Mouse (Mus musculus): ENCODE data around the gene Ntf5. TPM values are rescaled to one million over a fixed set of nuclear protein-coding genes. Genes with fewer than 3 reads are reported as not detected.

Gene Ntf5
- polyA plus RNA-seq, 2 experiments: 0.19 to 0.20 TPM

- ATAC-seq (ENCODE audit: insufficient read depth) (no peak), DNase-seq (ENCODE audit: low read depth in 3 of 3, low spot score in 3 of 3) (no peak)
- Histone ChIP-seq H3K4me1 (replicated peaks; ENCODE audit: control insufficient read depth in 2 of 2, insufficient read depth in 2 of 2, low read length in 1 of 2) (peaks cover 0 to 14% of the 10 kb centered on the region in 2 experiments; a peak in 2 of 4 replicates), H3K36me3 (replicated peaks; ENCODE audit: control insufficient read depth, insufficient read depth, low read depth) (peaks cover 2% of the 10 kb centered on the region; the same call in 1 of the 2 replicates), H3K4me3 (ENCODE audit: insufficient read depth in 1 of 2, low read depth in 2 of 2, low read length in 2 of 2) (no peak overlapping the region), H3K9me3 (ENCODE audit: control insufficient read depth, low read length) (no peaks in the 10 kb centered on the region), H3K27ac (no peak overlapping the region), H3K9ac (replicated peaks) (no peak overlapping the region), H3K27me3 (ENCODE audit: control insufficient read depth, insufficient read depth, low read length) (no peaks in the 10 kb centered on the region), H3K4me2 (ENCODE audit: low read depth) (no peak overlapping the region)
- TF ChIP-seq EP300 (IDR thresholded peaks at IDR 0.05; ENCODE audit: low read depth): no peak
- TF ChIP-seq CTCF (IDR thresholded peaks at IDR 0.05; ENCODE audit: low read depth): no peak
- WGBS (ENCODE audit: insufficient replicate concordance): 70% methylated on average over 5 of the region's 5 CpGs
Observed at GRCm38 (mm10) chr7:45436444-45436843, 22.9 kb downstream of the Ntf5 start.

DNA sequence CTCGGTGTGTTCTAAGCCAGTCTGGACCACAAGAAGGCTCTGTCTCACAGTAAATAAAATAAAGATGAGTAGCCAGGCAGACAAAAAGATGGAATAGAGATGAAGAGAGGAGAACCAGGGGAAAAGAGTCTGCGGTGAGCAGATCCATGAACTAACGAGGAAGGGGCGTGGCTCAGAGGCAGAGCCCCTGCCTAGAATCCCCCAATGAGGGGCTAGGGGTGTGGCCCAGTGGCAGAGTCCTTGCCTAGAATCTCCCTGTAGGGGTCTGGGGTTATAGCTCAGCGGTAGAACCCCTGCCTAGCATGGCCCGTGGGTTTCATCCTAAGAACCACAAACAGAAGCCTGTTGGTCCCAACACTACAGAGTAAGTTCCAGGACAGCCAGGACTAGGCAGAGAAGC is 23.6 kb downstream of the Ntf5 start:
- Histone ChIP-seq H3K27ac (no peak overlapping the region), H3K4me2 (ENCODE audit: low read depth) (no peak overlapping the region), H3K4me1 (replicated peaks; ENCODE audit: control insufficient read depth in 2 of 2, insufficient read depth in 2 of 2, low read length in 1 of 2) (peaks cover 0 to 14% of the 10 kb centered on the region in 2 experiments; a peak in 2 of 4 replicates), H3K9ac (replicated peaks) (no peak overlapping the region), H3K9me3 (ENCODE audit: control insufficient read depth, low read length) (no peaks in the 10 kb centered on the region), H3K4me3 (ENCODE audit: insufficient read depth in 1 of 2, low read depth in 2 of 2, low read length in 2 of 2) (no peak overlapping the region), H3K27me3 (ENCODE audit: control insufficient read depth, insufficient read depth, low read length) (no peaks in the 10 kb centered on the region), H3K36me3 (replicated peaks; ENCODE audit: control insufficient read depth, insufficient read depth, low read depth) (no peaks in the 10 kb centered on the region)
- no peak for DNase-seq (ENCODE audit: low read depth in 3 of 3, low spot score in 3 of 3)
- no peak for TF ChIP-seq EP300 (IDR thresholded peaks at IDR 0.05; ENCODE audit: low read depth)
- TF ChIP-seq CTCF (IDR thresholded peaks at IDR 0.05; ENCODE audit: low read depth): no peak
- ATAC-seq (ENCODE audit: insufficient read depth): no peak
- WGBS (ENCODE audit: insufficient replicate concordance): 45% methylated on average over 6 of the region's 6 CpGs

DNA sequence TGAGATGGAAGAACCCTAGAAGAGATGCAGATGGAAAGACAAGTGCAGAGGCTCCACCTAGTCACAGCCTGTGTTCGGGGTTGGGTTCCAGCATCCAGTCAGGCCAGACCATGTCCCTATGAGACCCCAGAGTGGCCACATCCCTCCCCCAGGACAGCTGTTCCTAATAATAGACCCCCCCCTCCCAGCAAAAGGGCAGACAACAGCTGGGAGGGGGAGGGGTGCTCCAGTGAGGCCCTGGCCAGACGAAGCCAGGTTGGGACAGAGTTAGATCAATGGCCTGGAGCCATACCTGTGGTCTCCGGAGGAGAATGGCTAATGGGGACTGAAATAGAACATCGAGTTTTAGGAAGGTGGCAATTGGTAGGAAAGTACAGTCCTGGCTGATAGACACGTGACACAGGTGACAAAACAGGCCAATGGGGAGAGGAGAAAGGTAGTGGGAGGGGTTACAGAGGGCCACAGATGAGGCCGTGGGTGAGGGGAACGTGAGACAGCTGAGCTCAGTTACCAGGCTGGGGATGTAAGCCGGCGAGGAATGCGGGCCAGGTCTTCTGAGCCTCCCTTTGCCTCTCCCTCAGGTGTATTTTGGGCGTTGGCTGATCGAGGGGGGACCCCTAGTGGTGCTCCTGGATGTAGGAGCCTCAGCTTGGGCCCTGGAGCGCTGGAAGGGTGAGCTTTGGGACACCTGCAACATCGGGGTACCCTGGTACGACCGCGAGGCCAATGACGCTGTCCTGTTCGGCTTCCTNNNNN is 24.2 kb downstream of the Ntf5 start, which contains the start of gene Ruvbl2:
Ruvbl2 (minus strand) TSS at position 576 of the 756 bp plus-strand sequence.
- Histone ChIP-seq H3K27ac (no peak within 1 kb of the TSS), H3K4me3 (ENCODE audit: insufficient read depth in 1 of 2, low read depth in 2 of 2, low read length in 2 of 2) (no peak within 1 kb of the TSS), H3K9ac (replicated peaks) (no peak within 1 kb of the TSS), H3K4me2 (ENCODE audit: low read depth) (no peak within 1 kb of the TSS), H3K4me1 (replicated peaks; ENCODE audit: control insufficient read depth in 2 of 2, insufficient read depth in 2 of 2, low read length in 1 of 2) (peaks cover 0 to 13% of the 10 kb centered on the region in 2 experiments; a peak in 2 of 4 replicates), H3K27me3 (ENCODE audit: control insufficient read depth, insufficient read depth, low read length) (no peaks in the 10 kb centered on the region), H3K9me3 (ENCODE audit: control insufficient read depth, low read length) (no peaks in the 10 kb centered on the region), H3K36me3 (replicated peaks; ENCODE audit: control insufficient read depth, insufficient read depth, low read depth) (no peaks in the 10 kb centered on the region)
- no peak for ATAC-seq (ENCODE audit: insufficient read depth)
- TF ChIP-seq CTCF (IDR thresholded peaks at IDR 0.05; ENCODE audit: low read depth) (peak; percentile 55), EP300 (IDR thresholded peaks at IDR 0.05; ENCODE audit: low read depth) (no peak)
- WGBS (ENCODE audit: insufficient replicate concordance): 45% methylated on average over 19 of the region's 19 CpGs
- no peak for DNase-seq (ENCODE audit: low read depth in 3 of 3, low spot score in 3 of 3)

DNA sequence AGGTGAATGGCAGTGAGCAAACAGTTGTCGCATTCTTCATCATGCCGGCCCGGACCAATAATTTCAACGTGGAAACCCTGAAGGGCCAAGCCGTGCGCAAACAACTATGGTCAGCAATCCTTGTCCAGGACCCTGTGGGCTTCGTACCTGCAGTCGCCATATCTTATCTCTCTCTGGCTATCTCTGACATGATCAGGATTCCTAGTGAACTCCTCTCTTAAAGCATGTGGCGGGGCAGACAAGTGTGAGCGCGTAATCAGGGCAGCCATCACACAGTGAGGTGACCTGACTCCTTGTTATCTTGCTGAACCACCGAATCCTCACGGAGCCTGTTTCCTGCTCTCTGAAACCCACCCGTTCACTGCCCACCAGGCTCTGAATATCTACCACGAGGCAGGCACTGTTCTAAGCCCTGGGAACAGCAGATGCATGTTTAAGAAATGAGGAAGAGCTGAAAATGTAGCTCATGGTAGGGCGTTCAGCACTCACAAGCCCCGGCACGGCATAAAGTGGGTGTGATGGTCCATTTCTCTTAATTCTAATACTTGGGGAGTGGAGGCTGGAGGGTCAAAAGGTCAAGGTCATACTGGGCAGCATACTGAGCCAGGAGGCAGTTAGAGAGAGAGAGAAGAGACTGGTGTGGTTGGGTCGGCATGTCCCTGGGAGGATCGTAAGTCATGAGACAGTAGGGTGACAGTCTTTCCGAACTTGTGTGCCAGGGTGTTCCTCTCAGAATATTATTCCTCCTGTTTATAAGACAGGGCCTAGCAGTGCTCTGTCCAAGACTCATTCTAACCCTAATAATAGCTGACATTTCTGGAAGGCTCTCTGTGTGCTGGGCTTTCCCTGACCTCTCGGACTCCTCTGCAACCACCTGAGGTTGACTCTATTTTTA is 30.3 kb downstream of the Ntf5 start:
- no peaks in the 10 kb centered on the region for H3K27me3 ChIP-seq (ENCODE audit: control insufficient read depth, insufficient read depth, low read length)
- H3K9ac ChIP-seq (replicated peaks): no peak overlapping the region
- no peak for TF ChIP-seq CTCF (IDR thresholded peaks at IDR 0.05; ENCODE audit: low read depth)
- no peak for TF ChIP-seq EP300 (IDR thresholded peaks at IDR 0.05; ENCODE audit: low read depth)
- H3K4me2 ChIP-seq (ENCODE audit: low read depth): no peak overlapping the region
- ATAC-seq (ENCODE audit: insufficient read depth): no peak
- H3K27ac ChIP-seq: no peak overlapping the region
- 45% methylated on average over 22 of the region's 22 CpGs for WGBS (ENCODE audit: insufficient replicate concordance)
- no peak for DNase-seq (ENCODE audit: low read depth in 3 of 3, low spot score in 3 of 3)
- H3K36me3 ChIP-seq (replicated peaks; ENCODE audit: control insufficient read depth, insufficient read depth, low read depth): no peaks in the 10 kb centered on the region
- H3K9me3 ChIP-seq (ENCODE audit: control insufficient read depth, low read length): no peaks in the 10 kb centered on the region
- no peak overlapping the region for H3K4me3 ChIP-seq (ENCODE audit: insufficient read depth in 1 of 2, low read depth in 2 of 2, low read length in 2 of 2)
- H3K4me1 ChIP-seq (replicated peaks; ENCODE audit: control insufficient read depth in 2 of 2, insufficient read depth in 2 of 2, low read length in 1 of 2): peaks cover 0 to 11% of the 10 kb centered on the region in 2 experiments; a peak in 2 of 4 replicates

GRCm38 (mm10) chr7:45446589-45446988 is 33.1 kb downstream of the Ntf5 start:
- Histone ChIP-seq H3K4me1 (replicated peaks; ENCODE audit: control insufficient read depth in 2 of 2, insufficient read depth in 2 of 2, low read length in 1 of 2) (peaks cover 2 to 13% of the 10 kb centered on the region in 2 experiments), H3K36me3 (replicated peaks; ENCODE audit: control insufficient read depth, insufficient read depth, low read depth) (no peaks in the 10 kb centered on the region), H3K4me2 (ENCODE audit: low read depth) (no peak overlapping the region), H3K9me3 (ENCODE audit: control insufficient read depth, low read length) (no peaks in the 10 kb centered on the region), H3K4me3 (ENCODE audit: insufficient read depth in 1 of 2, low read depth in 2 of 2, low read length in 2 of 2) (no peak overlapping the region), H3K9ac (replicated peaks) (no peak overlapping the region), H3K27me3 (ENCODE audit: control insufficient read depth, insufficient read depth, low read length) (no peaks in the 10 kb centered on the region), H3K27ac (no peak overlapping the region)
- DNase-seq (ENCODE audit: low read depth in 3 of 3, low spot score in 3 of 3) (no peak), ATAC-seq (ENCODE audit: insufficient read depth) (no peak)
- no peak for TF ChIP-seq EP300 (IDR thresholded peaks at IDR 0.05; ENCODE audit: low read depth)
- no peak for TF ChIP-seq CTCF (IDR thresholded peaks at IDR 0.05; ENCODE audit: low read depth)

Measured in liver, embryonic 14.5 days (tissue).